In genomic region chr6:4816856-4817255, GRCm38 (mm10) we compare ENCODE assay signal across 22 mouse cellular contexts.
DNase-seq lines count a peak whose midpoint lies in the region; TF ChIP-seq lines count a peak whose summit lies in the region.
"Had no signal": no experiment of that assay in that cellular context is flagged by ENCODE, and none has a peak within 500 bp of the region (broad histone marks: within the 10 kb centered on the region; RNA-seq: fewer than 3 reads in every experiment).

No protein-coding gene starts in this region.

- peak; percentile 13 for DNase-seq in liver, adult 2 months (ENCODE audit: extremely low read depth, low read depth, low spot score)
- no peak for DNase-seq in liver
- no peak for DNase-seq in testis, postnatal 14 days (ENCODE audit: low spot score)
- peak; percentile 7 for DNase-seq in ZHBTc4 (ENCODE audit: low read depth, low spot score)
- no peak for DNase-seq in layer of hippocampus, adult 9-10 months (ENCODE audit: low spot score)
- no peak for DNase-seq in adrenal gland, adult 2 months
- DNase-seq: adrenal gland, adult 8-10 months; adrenal gland, postnatal 14 days; adrenal gland, postnatal 36 days; B cell, adult 2 months; cerebellum, adult 11-12 months; cerebellum, adult 2 months; cerebellum, adult 9-10 months; cerebellum, postnatal 10 days; cerebellum, postnatal 25 days had no signal

- no peaks in the 10 kb centered on the region for H3K4me1 ChIP-seq in liver, adult 2 months (ENCODE audit: control insufficient read depth, insufficient read depth, low read length)
- no peaks in the 10 kb centered on the region for H3K4me1 ChIP-seq in testis, adult 2 months (ENCODE audit: control insufficient read depth, insufficient read depth, low read length)
- H3K4me1 ChIP-seq: forebrain, embryonic 12.5 days had no signal

- TF ChIP-seq POLR2A in liver, adult 2 months (IDR thresholded peaks at IDR 0.05; ENCODE audit: extremely low read depth, insufficient read depth, low read length), result no peak
- no peak for TF ChIP-seq POLR2A in testis, adult 2 months (IDR thresholded peaks at IDR 0.05; ENCODE audit: control insufficient read depth, low read depth, low read length)

- H3K27me3 ChIP-seq in liver, adult 2 months (ENCODE audit: control insufficient read depth, insufficient read depth, low read length), result no peaks in the 10 kb centered on the region
- H3K27me3 ChIP-seq in testis, adult 2 months (ENCODE audit: control insufficient read depth, insufficient read depth, low read length), result no peaks in the 10 kb centered on the region
- H3K27me3 ChIP-seq: CH12.LX; embryonic facial prominence, embryonic 13.5 days; embryonic facial prominence, embryonic 15.5 days; forebrain, embryonic 12.5 days had no signal

- H3K4me3 ChIP-seq in liver, adult 2 months (ENCODE audit: insufficient read depth, low read depth, low read length), result no peak overlapping the region
- peak overlapping the region; percentile 42 for H3K4me3 ChIP-seq in testis, adult 2 months (ENCODE audit: control insufficient read depth, low read depth, low read length)
- H3K4me3 ChIP-seq: embryonic facial prominence, embryonic 13.5 days; embryonic facial prominence, embryonic 15.5 days; erythroblast, embryonic 14.5 days; forebrain, embryonic 10.5 days; forebrain, embryonic 12.5 days had no signal

- H3K9ac ChIP-seq in liver, adult 2 months (ENCODE audit: low read depth, low read length), result no peak overlapping the region
- H3K9ac ChIP-seq: embryonic facial prominence, embryonic 13.5 days; embryonic facial prominence, embryonic 15.5 days; forebrain, embryonic 12.5 days had no signal

- H3K79me2 ChIP-seq in liver, adult 2 months (ENCODE audit: control insufficient read depth, insufficient read depth, low read length), result no peaks in the 10 kb centered on the region

- 48% methylated on average over 3 of the region's 3 CpGs for WGBS in liver, adult 2 months

- no peaks in the 10 kb centered on the region for H3K36me3 ChIP-seq in liver, adult 2 months (ENCODE audit: control insufficient read depth, insufficient read depth, low read length)
- no peaks in the 10 kb centered on the region for H3K36me3 ChIP-seq in testis, adult 2 months (ENCODE audit: control insufficient read depth, insufficient read depth, low read length)
- H3K36me3 ChIP-seq: embryonic facial prominence, embryonic 13.5 days; embryonic facial prominence, embryonic 15.5 days; forebrain, embryonic 10.5 days; forebrain, embryonic 12.5 days had no signal

- no peak for TF ChIP-seq CTCF in liver, adult 2 months (IDR thresholded peaks at IDR 0.05; ENCODE audit: low read depth, low read length)
- TF ChIP-seq CTCF in testis, adult 2 months (IDR thresholded peaks at IDR 0.05; ENCODE audit: control insufficient read depth, insufficient read depth, insufficient replicate concordance, low read depth, low read length), result no peak

- H3K27ac ChIP-seq in liver, adult 2 months (replicated peaks; ENCODE audit: insufficient read depth, low read depth, low read length), result no peak overlapping the region
- H3K27ac ChIP-seq in testis, adult 2 months (ENCODE audit: control insufficient read depth, insufficient read depth, low read depth, low read length), result no peak overlapping the region
- H3K27ac ChIP-seq: embryonic facial prominence, embryonic 13.5 days; embryonic facial prominence, embryonic 15.5 days; forebrain, embryonic 10.5 days; forebrain, embryonic 12.5 days had no signal

Comparison
In these comparisons a context has a peak if more than half of its experiments do, and no peak if none do; other contexts are left out.
1. DNase-seq: peak in liver, adult 2 months (single experiment) and ZHBTc4 (single experiment); none in liver (single experiment), testis, postnatal 14 days (single experiment), layer of hippocampus, adult 9-10 months (single experiment) and adrenal gland, adult 2 months (single experiment).